28 mouse cellular contexts compared by ENCODE assay signal in genomic region chr2:116299551-116299950, GRCm38 (mm10).
"Had no signal": no experiment of that assay in that cellular context is flagged by ENCODE, and none has a peak within 500 bp of the region (broad histone marks: within the 10 kb centered on the region; RNA-seq: fewer than 3 reads in every experiment).

No protein-coding gene starts in this region.

- H3K9me3 ChIP-seq: embryonic facial prominence, embryonic 10.5 days; embryonic facial prominence, embryonic 12.5 days; embryonic facial prominence, embryonic 13.5 days; embryonic facial prominence, embryonic 15.5 days; forebrain, embryonic 10.5 days; forebrain, embryonic 12.5 days; forebrain, embryonic 13.5 days; forebrain, embryonic 15.5 days had no signal

- H3K27me3 ChIP-seq: embryonic facial prominence, embryonic 12.5 days; embryonic facial prominence, embryonic 13.5 days; embryonic facial prominence, embryonic 15.5 days; forebrain, embryonic 12.5 days; forebrain, embryonic 13.5 days; forebrain, embryonic 15.5 days had no signal

- H3K36me3 ChIP-seq: embryonic facial prominence, embryonic 10.5 days; embryonic facial prominence, embryonic 12.5 days; embryonic facial prominence, embryonic 13.5 days; embryonic facial prominence, embryonic 15.5 days; forebrain, embryonic 10.5 days; forebrain, embryonic 12.5 days; forebrain, embryonic 15.5 days had no signal

- H3K27ac ChIP-seq: embryonic facial prominence, embryonic 10.5 days; embryonic facial prominence, embryonic 12.5 days; embryonic facial prominence, embryonic 13.5 days; embryonic facial prominence, embryonic 15.5 days; forebrain, embryonic 10.5 days; forebrain, embryonic 12.5 days; forebrain, embryonic 13.5 days; forebrain, embryonic 15.5 days; gastrocnemius, adult 2 months; heart, adult 2 months had no signal

- H3K9ac ChIP-seq: embryonic facial prominence, embryonic 12.5 days; embryonic facial prominence, embryonic 13.5 days; embryonic facial prominence, embryonic 15.5 days; forebrain, embryonic 12.5 days; forebrain, embryonic 13.5 days; forebrain, embryonic 15.5 days; forebrain, postnatal 0 days had no signal

- DNase-seq: cerebellum, adult 8-10 months; cerebellum, adult 9-10 months; cerebellum, adult 9-11 months; cerebellum, postnatal 10 days; cerebellum, postnatal 14 days; cerebellum, postnatal 25 days; cerebellum, postnatal 36 days; embryo, embryonic 11 days; forebrain, postnatal 0 days; gastrocnemius, adult 2 months; gastrocnemius, postnatal 10 days; gastrocnemius, postnatal 14 days; gastrocnemius, postnatal 25 days; gastrocnemius, postnatal 36 days; heart, adult 11 months; heart, adult 18-20 months; heart, adult 2 months had no signal

- H3K4me2 ChIP-seq: embryonic facial prominence, embryonic 12.5 days; embryonic facial prominence, embryonic 13.5 days; embryonic facial prominence, embryonic 15.5 days; forebrain, embryonic 12.5 days; forebrain, embryonic 13.5 days; forebrain, embryonic 15.5 days had no signal

- H3K4me1 ChIP-seq: embryonic facial prominence, embryonic 10.5 days; embryonic facial prominence, embryonic 12.5 days; embryonic facial prominence, embryonic 13.5 days; embryonic facial prominence, embryonic 15.5 days; forebrain, embryonic 10.5 days; forebrain, embryonic 12.5 days; forebrain, embryonic 13.5 days; forebrain, embryonic 15.5 days had no signal

- ATAC-seq: forebrain, embryonic 13.5 days; forebrain, embryonic 14.5 days; forebrain, embryonic 15.5 days; forebrain, embryonic 16.5 days; forebrain, postnatal 0 days had no signal

- H3K4me3 ChIP-seq: embryonic facial prominence, embryonic 10.5 days; embryonic facial prominence, embryonic 12.5 days; embryonic facial prominence, embryonic 13.5 days; embryonic facial prominence, embryonic 15.5 days; erythroblast, embryonic 14.5 days; forebrain, embryonic 10.5 days; forebrain, embryonic 12.5 days; forebrain, embryonic 13.5 days; forebrain, embryonic 15.5 days; gastrocnemius, adult 2 months; heart, adult 2 months had no signal
